Mouse (Mus musculus): ENCODE measurements around the gene Gpa33.

Gpa33 gene

GRCm38 (mm10) chr1:166130224-166130860 lies at the start of gene Gpa33:
TSS of gene Gpa33 (plus strand) at chr1:166130238.
- no peak for DNase-seq

DNA sequence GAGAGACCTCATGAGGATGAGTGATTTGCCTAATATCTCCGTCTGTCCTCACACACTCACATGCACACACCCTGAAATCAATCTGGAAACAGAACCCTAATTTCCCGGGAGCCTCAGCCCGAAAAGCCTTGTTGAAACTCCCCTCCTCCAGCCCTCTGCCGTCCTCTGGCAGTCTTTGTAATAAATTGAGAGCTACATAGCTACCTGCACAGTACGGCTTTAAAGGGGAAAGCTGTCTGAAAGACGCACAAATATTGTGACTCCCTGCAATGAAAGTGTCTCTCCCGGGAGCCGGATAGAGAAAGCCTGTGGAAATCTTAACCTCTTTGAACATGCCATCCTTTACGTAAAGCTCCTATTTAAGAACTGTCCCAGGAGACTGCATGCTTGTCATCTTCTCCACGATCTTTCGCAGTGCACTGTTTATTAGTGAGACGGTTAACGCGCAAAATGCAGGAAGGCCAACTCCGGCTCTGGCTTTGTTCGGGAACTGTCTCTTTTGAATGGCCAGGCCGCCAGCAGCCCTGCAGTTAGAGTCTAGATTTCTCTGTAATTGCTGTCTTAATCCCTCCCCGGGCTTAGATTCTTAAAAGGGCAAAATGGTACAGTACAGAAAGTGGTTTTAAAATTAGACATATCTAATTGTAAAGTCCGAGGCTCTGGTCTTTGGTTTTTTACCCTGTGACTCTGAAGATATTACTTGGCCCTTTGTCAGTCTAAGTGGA lies 41.4 kb upstream of the Gpa33 start:
- no peak for DNase-seq

GRCm38 (mm10) chr1:166089337-166089736 lies 40.7 kb upstream of the Gpa33 start:
- DNase-seq: no peak

DNA sequence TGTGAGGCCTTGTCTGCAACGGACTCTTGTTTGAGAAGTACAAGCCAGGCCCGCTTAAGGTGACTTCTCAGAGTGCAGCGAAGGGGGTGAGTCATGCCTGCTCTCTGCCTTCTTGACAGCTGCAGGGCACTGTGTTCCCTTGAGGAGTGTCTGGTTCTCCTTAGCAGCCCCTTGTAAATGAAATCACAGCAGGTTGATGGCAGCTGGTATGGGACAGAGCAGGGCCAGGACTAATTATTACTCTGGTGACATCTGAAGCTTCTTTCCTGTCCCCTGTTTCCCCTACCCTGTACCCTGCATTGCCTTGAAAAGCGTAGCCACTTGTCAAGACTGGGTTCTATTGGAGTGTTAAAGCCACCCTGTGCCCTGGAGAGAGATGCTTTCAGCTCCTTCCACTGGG lies 40.3 kb upstream of the Gpa33 start:
- no peak for DNase-seq

DNA sequence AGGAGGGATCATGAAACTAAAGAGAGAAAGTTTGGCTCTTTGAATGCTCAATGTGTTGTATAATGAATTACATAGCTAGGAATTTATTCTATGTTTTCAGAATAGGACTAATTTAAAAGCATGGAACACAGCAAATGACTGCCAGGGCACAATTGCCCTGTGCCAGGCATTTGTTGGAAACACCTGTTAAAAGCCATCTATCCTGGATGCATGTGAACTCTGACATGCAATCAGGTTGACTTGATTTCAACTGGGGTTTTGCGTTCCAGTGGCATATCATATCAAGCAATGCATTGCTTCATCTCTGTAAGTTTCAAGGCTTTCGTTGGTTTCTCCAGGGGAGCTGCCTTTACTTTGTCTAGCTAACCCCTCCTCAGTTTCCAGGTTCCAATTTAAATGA lies 39.7 kb upstream of the Gpa33 start:
- no peak for DNase-seq

DNA sequence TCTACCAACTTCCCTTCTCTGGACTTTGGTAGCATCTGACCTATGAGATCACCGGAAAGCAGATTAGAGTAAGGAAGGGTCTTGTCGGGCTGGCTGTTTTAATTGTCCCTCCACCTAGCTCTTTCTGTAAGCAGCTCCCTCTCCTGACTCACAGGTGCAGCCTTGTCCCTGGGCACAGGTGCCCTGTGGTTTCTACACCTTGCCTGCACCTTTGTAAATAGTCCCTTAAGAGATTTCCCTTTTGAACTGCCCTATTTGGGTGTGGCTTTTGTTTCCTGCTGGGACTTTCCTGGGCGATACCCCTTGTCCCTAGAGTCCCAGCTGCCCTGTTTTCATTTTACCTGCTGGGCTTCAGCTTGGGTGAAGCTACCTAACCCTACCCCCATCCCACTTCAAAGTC lies 35.6 kb upstream of the Gpa33 start:
- no peak for DNase-seq

DNA sequence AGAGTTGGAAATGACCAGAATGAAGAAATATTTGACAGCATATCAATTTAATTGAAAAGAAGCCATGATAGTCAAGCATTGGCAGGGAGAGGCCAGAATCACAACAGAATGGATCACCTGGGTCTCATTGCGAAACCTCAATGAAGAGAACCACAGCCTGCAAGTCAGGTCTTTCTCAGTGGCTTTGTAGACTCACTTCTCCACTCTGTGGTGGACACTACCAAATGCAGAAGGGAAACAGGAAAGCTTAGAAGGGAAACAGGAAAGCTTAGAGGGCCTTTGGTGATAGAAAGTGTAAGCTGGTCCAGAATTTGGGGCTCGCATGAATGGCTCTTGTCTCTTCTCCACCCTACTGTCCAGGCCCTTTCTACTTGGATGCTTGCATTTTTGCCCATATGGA lies 31.9 kb upstream of the Gpa33 start:
- DNase-seq: no peak

- no peak for DNase-seq
Measured at GRCm38 (mm10) chr1:166102920-166103608, 27.0 kb upstream of the Gpa33 start.

DNA sequence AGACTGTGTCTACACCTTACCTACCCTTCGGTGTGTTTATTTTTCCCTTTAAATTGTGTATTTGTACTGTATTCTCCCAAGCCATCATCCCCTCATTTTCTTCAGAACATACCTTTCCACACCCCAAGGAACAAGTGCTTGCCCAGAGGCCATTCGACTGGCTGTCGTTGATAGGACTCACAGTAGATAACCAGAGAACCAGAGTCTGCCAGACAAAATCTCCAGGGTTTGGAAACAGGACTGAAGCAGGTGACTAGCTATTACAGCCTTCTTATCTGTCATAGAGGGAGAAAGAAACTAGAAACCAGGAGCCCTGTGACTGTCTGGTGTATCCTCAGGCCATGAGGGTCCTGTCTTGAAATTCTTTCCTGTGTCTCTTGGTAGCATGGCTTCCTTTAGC lies 25.2 kb upstream of the Gpa33 start:
- DNase-seq: no peak

GRCm38 (mm10) chr1:166105464-166105863 lies 24.6 kb upstream of the Gpa33 start:
- no peak for DNase-seq

DNA sequence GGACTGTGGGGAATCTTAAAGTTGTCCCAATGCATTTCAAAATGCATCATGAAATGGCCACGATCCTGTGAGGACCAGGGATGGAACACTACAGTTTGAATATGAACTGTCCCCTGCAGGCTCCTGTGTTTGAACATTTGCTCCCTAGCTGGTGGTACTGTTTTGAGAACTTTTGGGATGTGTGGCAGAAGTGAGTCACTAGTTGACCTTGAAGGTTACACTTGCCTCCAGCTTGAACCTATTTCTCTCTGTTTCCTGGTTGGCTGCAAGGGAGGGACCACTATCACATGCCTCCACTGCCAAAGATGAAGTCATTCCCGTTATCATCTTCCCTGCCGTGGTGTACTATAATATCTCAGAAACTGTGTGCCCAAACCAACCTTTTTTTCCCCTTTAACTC lies 15.1 kb upstream of the Gpa33 start:
- DNase-seq: no peak

DNA sequence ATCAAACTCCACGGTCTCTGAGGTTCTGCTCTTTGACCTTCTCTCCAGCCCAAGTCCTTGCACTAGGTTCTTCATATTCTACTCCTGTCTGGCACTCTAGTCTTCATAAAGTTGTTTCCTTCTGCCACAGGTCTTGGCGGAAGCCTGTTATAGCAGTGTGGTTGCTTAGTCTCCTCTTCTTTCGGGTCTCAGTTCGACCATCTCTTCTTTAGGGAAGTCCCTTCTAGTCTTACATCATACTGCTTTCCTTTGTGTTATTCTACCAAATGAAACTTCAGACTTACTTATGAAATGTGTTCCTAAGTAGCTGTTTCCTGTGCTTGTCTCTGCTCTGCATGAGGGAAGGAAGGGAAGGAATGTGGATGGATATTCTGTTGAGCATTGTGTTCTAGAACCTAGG lies 14.3 kb upstream of the Gpa33 start:
- no peak for DNase-seq

- DNase-seq: no peak
Measured at GRCm38 (mm10) chr1:166117866-166118639, 12.0 kb upstream of the Gpa33 start.

- DNase-seq: no peak
Measured at GRCm38 (mm10) chr1:166122114-166122513, 7.9 kb upstream of the Gpa33 start.

GRCm38 (mm10) chr1:166123045-166123444 lies 7.0 kb upstream of the Gpa33 start:
- DNase-seq: no peak

DNA sequence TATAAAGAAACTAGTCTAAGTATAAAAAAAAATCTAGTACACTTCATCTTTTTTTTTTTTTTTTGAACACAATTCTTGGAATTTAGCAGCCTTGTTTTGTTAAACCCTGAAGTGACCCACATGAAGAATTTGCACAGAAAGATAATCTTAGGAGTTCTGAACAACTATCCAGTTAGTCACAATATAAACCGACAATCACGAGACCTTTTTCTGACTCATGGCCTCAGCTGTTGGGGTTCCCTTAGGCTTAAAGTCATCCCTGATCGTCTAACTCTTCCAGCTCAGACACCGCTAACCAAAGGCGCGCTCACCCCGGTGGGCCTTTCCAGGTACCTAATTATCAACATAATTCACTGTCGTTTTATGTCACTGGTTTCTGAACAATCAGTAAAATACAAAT lies 6.3 kb upstream of the Gpa33 start:
- no peak for DNase-seq

- DNase-seq: no peak
Measured at GRCm38 (mm10) chr1:166124932-166125593, 5.0 kb upstream of the Gpa33 start.

DNA sequence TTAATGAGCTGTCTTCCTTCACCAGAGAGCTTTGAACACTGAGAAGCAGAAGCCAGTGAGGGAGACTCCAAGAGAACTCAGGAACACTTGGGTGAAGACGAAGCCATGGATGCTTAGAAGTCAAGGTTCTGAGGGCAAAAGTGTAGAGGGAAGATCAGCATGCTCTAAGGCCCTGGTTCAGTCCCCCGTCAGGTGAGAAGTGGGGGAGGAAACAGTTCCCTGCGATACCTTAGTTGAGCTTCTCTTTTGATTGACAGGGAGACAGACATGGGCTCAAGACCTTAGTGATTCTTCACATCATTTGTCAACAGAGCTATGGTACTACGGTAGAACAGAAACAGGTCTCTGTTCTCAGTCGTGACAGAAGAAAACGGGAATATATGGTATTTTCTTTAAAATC lies 3.7 kb upstream of the Gpa33 start:
- DNase-seq: no peak

DNA sequence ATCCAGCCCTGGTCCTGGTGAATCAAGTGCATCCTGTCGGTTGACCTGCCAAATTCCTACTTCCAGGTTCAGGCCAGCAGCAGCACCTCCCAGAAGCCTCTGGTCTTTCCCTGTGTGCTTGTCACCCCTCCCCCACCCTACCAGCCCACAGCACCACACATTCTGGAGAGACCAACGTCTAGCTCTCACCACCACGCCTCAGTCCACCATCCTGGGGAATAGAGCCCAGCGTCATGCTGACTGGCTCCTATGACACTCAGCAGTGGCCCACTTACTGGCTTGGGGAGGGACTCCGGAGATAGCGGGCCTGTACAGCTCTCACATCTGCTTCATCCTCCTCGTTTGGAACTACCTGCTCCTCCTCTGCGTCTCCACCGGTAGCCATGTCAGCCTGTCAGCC lies 3.2 kb upstream of the Gpa33 start:
- no peak for DNase-seq

DNA sequence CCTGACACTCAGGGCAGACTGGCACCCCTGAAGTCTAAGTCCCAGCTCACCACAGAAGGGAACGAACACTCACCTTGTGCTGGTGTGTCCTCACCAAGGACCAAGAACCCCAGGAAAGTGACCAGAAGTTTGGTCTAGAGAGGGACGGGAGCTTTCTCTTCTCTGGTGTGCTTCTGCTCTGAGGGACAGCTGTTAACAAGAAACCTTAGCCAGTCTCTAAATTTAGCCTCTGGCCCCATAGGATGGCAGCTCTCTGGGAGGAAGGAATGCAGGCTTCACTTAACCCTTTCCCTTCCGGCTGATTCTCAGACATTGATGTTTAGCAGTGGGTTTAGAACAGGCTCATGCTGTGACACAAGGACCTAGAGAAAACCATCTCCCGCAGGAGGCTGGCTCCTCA lies 2.3 kb upstream of the Gpa33 start, which contains the start of gene Dusp27:
Dusp27 (minus strand) TSS at position 204 of the 400 bp plus-strand sequence.
- no peak for DNase-seq

- no peak for DNase-seq
Measured at GRCm38 (mm10) chr1:166128551-166128950, 1.5 kb upstream of the Gpa33 start.

DNA sequence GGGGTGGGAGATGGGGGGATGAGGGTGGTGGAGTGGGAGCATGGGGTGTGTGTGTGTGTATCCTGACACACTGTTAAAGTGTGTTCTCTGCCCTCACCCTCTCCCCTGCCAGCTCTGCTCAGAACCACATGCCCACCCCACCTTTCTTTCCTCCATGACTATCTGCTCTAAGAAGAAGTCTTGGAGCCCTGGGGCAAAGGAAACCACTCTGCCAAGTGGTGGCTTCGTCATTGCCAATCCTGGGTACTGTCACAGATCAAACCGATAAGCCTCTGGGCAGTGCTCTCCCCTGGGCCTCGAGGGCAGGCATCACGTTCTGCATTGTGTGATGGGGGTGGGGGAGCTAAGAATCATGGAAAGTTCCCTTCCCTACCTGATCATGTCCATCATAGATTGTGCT lies 2.3 kb downstream of the Gpa33 start:
- DNase-seq: no peak
